Mouse (Mus musculus) ES-Bruce4 (cell line): ENCODE measurements at regions not wholly inside any gene's neighbourhood (a gene's known extent, or its start where the extent isn't known, plus 50 kb on each side); places are given as distances from the start of the nearest gene placed in this dataset.

Experiments used
- CTCF ChIP-seq: IDR thresholded peaks from one replicate; pipeline ENCODE4 v1.8.1; 2011; ENCODE audit warnings: low read depth, low read length
- EP300 ChIP-seq: IDR thresholded peaks from 2 replicates; pipeline ENCODE4 v1.6.1; 2011; ENCODE audit warnings: low read depth, low read length; ENCODE audit not compliant: insufficient read depth
- POLR2A ChIP-seq: IDR thresholded peaks from one replicate; pipeline ENCODE4 v1.8.1; 2011; ENCODE audit warnings: low read length; ENCODE audit not compliant: insufficient read depth

GRCm38 (mm10) chr8:25324731-25325130 is 500.6 kb upstream of the Adam5 start:
- TF ChIP-seq CTCF (no peak), POLR2A (no peak), EP300 (no peak)
